Mouse (Mus musculus) stomach, postnatal 0 days (tissue): ENCODE measurements around the gene Mef2c.

Source experiments
- CTCF ChIP-seq: IDR thresholded peaks from 2 replicates; pipeline ENCODE4 v1.5.1; 2016; ENCODE audit warnings: antibody characterized with exemption, low read depth, mild to moderate bottlenecking, moderate library complexity
- EP300 ChIP-seq: optimal IDR thresholded peaks from 2 replicates; pipeline ENCODE3; 2016; ENCODE audit warnings: antibody characterized with exemption

GRCm38 (mm10) chr13:83537163-83537562 is 33.3 kb downstream of the Mef2c start:
- TF ChIP-seq CTCF (no peak), EP300 (no peak)
